Mouse (Mus musculus) layer of hippocampus, postnatal 14 days (tissue): ENCODE data around the gene Dusp1. TPM values are rescaled to one million over a fixed set of nuclear protein-coding genes. Genes with fewer than 3 reads are reported as not detected.

Experiments used
- DNase-seq, 2 experiments: peaks; one replicate each; pipeline ENCODE4 v3.0.0; 2021 to 2022; ENCODE audit warnings: low spot score in 2 of 2, mixed read lengths in 1 of 2
- total RNA-seq, 2 experiments: library from RNA; stranded (reverse); gene quantifications; 2 replicates each; pipeline ENCODE4 v1.2.3; 2021

Gene Dusp1
- total RNA-seq, 2 experiments from 2014 or later = 20.3 to 24.3 TPM

GRCm38 (mm10) chr17:26563476-26563875 is 1.5 kb upstream of the Dusp1 start:
- no peak for DNase-seq

GRCm38 (mm10) chr17:26562292-26562691 is 364 bp upstream of the Dusp1 start:
- no peak for DNase-seq

GRCm38 (mm10) chr17:26561290-26561640 is 663 bp downstream of the Dusp1 start, which contains the start of gene Ergic1:
TSS of gene Ergic1 (plus strand) at chr17:26561489.
- peak; percentile 87 to 93 for DNase-seq

GRCm38 (mm10) chr17:26560526-26561289 is 1.2 kb downstream of the Dusp1 start:
- DNase-seq = no peak

- no peak for DNase-seq
Observed at GRCm38 (mm10) chr17:26553033-26553432, 8.9 kb downstream of the Dusp1 start.

GRCm38 (mm10) chr17:26551104-26551503 is 10.8 kb downstream of the Dusp1 start:
- DNase-seq = no peak

GRCm38 (mm10) chr17:26549148-26549809 is 12.6 kb downstream of the Dusp1 start:
- DNase-seq = no peak

- no peak for DNase-seq
Observed at GRCm38 (mm10) chr17:26548566-26548965, 13.4 kb downstream of the Dusp1 start.

- no peak for DNase-seq
Observed at GRCm38 (mm10) chr17:26547771-26548170, 14.2 kb downstream of the Dusp1 start.

GRCm38 (mm10) chr17:26544319-26544963 is 17.5 kb downstream of the Dusp1 start:
- no peak for DNase-seq

- no peak for DNase-seq
Observed at GRCm38 (mm10) chr17:26540083-26540482, 21.8 kb downstream of the Dusp1 start.

- DNase-seq = no peak
Observed at GRCm38 (mm10) chr17:26537722-26538471, 24.0 kb downstream of the Dusp1 start.

- no peak for DNase-seq
Observed at GRCm38 (mm10) chr17:26535251-26536136, 26.4 kb downstream of the Dusp1 start.

- DNase-seq = no peak
Observed at GRCm38 (mm10) chr17:26534695-26535094, 27.2 kb downstream of the Dusp1 start.

- no peak for DNase-seq
Observed at GRCm38 (mm10) chr17:26533871-26534372, 28.0 kb downstream of the Dusp1 start.

GRCm38 (mm10) chr17:26532476-26533045 is 29.4 kb downstream of the Dusp1 start:
- DNase-seq = no peak

GRCm38 (mm10) chr17:26531395-26532027 is 30.4 kb downstream of the Dusp1 start:
- DNase-seq = no peak

- no peak for DNase-seq
Observed at GRCm38 (mm10) chr17:26530590-26531081, 31.3 kb downstream of the Dusp1 start.

- no peak for DNase-seq
Observed at GRCm38 (mm10) chr17:26529791-26530241, 32.1 kb downstream of the Dusp1 start.
